Comparison of ENCODE assay signal across 26 mouse cellular contexts in genomic region chr11:40764690-40765089, GRCm38 (mm10). TPM values are rescaled to one million over a fixed set of nuclear protein-coding genes. Genes with fewer than 3 reads are reported as not detected.
"Had no signal": no experiment of that assay in that cellular context is flagged by ENCODE, and none has a peak within 500 bp of the region (broad histone marks: within the 10 kb centered on the region; RNA-seq: fewer than 3 reads in every experiment).

No protein-coding gene starts in this region.

- ATAC-seq: hindbrain, postnatal 0 days; intestine, embryonic 16.5 days; liver, postnatal 0 days had no signal

- H3K4me3 ChIP-seq: heart, adult 2 months; heart, embryonic 13.5 days; heart, embryonic 15.5 days; hindbrain, embryonic 13.5 days; hindbrain, embryonic 15.5 days; kidney, embryonic 15.5 days; limb, embryonic 10.5 days; limb, embryonic 12.5 days; liver, embryonic 13.5 days; liver, embryonic 15.5 days had no signal

- DNase-seq: gastrocnemius, postnatal 14 days; gastrocnemius, postnatal 36 days; heart, adult 11 months; heart, adult 2 months; heart, postnatal 14 days; heart, postnatal 36 days; kidney, adult 11 months; kidney, adult 2 months; kidney, adult 9 months; kidney, postnatal 14 days; kidney, postnatal 36 days; liver; liver, embryonic 13.5 days; liver, postnatal 0 days had no signal

- H3K27ac ChIP-seq: heart, adult 2 months; heart, embryonic 13.5 days; heart, embryonic 15.5 days; hindbrain, embryonic 13.5 days; hindbrain, embryonic 15.5 days; hindbrain, postnatal 0 days; kidney, embryonic 15.5 days; kidney, postnatal 0 days; limb, embryonic 10.5 days; limb, embryonic 12.5 days; liver, embryonic 13.5 days; liver, embryonic 15.5 days had no signal

- H3K4me1 ChIP-seq: heart, embryonic 13.5 days; heart, embryonic 15.5 days; hindbrain, embryonic 13.5 days; hindbrain, embryonic 15.5 days; kidney, embryonic 15.5 days; limb, embryonic 10.5 days; limb, embryonic 12.5 days; liver, embryonic 13.5 days; liver, embryonic 15.5 days had no signal

RNA-seq across cellular contexts. Expression of gene Hmmr, which starts 31.5 kb away (rescaled TPM):
- total RNA-seq: gastrocnemius, adult 8-10 months had no signal
